Mouse (Mus musculus): ENCODE measurements around the gene Npcd. TPM values are rescaled to one million over a fixed set of nuclear protein-coding genes. Genes with fewer than 3 reads are reported as not detected.

The Npcd gene
- 3.2 TPM for polyA plus RNA-seq (2012; fragmentation: generic; extraction: Trizol)

- H3K4me2 ChIP-seq (ENCODE audit: low read depth) = peak within 1 kb of the TSS; percentile 83
- no peaks in the 10 kb centered on the region for H3K27me3 ChIP-seq (ENCODE audit: control insufficient read depth, insufficient read depth, insufficient read length)
- peak within 1 kb of the TSS; percentile 74 for H3K4me3 ChIP-seq
- H3ac ChIP-seq (ENCODE audit: control insufficient read depth, insufficient read length) = peak within 1 kb of the TSS; percentile 63
- peaks cover 15% of the 10 kb centered on the region for H3K79me2 ChIP-seq (ENCODE audit: control insufficient read depth, insufficient read depth)
- TF ChIP-seq POLR2A (IDR thresholded peaks at IDR 0.05; ENCODE audit: insufficient read length, low read depth) (peak; percentile 90), MYOD1 (IDR thresholded peaks at IDR 0.05; ENCODE audit: control insufficient read depth in 1 of 3, insufficient read length in 2 of 3, low read depth in 2 of 3) (peak in 1 of 3 experiments; percentile 43), CEBPB (IDR thresholded peaks at IDR 0.05; ENCODE audit: insufficient read depth, poor library complexity, severe bottlenecking) (no peak), REST (IDR thresholded peaks at IDR 0.05; ENCODE audit: insufficient read depth, insufficient read length) (no peak), MYOG (IDR thresholded peaks at IDR 0.05; ENCODE audit: control insufficient read depth in 1 of 3, insufficient read depth in 1 of 3, insufficient read length in 2 of 3, low read depth in 2 of 3) (peak in 1 of 3 experiments; percentile 25), SRF (IDR thresholded peaks at IDR 0.05; ENCODE audit: control insufficient read depth, insufficient read length, low read depth) (no peak), E2F4 (IDR thresholded peaks at IDR 0.05; ENCODE audit: insufficient read depth) (no peak), USF1 (IDR thresholded peaks at IDR 0.05; ENCODE audit: low read depth) (peak; percentile 92), TCF12 (IDR thresholded peaks at IDR 0.05; ENCODE audit: insufficient read depth, poor library complexity, severe bottlenecking) (no peak), TCF3 (IDR thresholded peaks at IDR 0.05; ENCODE audit: insufficient read length, low read depth) (no peak), MAX (IDR thresholded peaks at IDR 0.05; ENCODE audit: low read depth) (no peak), POLR2AphosphoS2 (IDR thresholded peaks at IDR 0.05; ENCODE audit: insufficient read length, low read depth) (peak; percentile 86)
- H3K36me3 ChIP-seq (ENCODE audit: control insufficient read depth, insufficient read depth) = no peaks in the 10 kb centered on the region
These were observed at the start of gene Npcd, which contains the start of gene Cbx6 for GRCm38 (mm10) chr15:79834130-79834880. Gene Npcd (minus strand): TSS chr15:79834237. Gene Cbx6 (minus strand): TSS chr15:79834688.

- TF ChIP-seq E2F4 (IDR thresholded peaks at IDR 0.05; ENCODE audit: insufficient read depth) = no peak
- TF ChIP-seq MAX (IDR thresholded peaks at IDR 0.05; ENCODE audit: low read depth) = no peak
- peak in 1 of 3 experiments; percentile 23 for TF ChIP-seq MYOD1 (IDR thresholded peaks at IDR 0.05; ENCODE audit: control insufficient read depth in 1 of 3, insufficient read length in 2 of 3, low read depth in 2 of 3)
- TF ChIP-seq POLR2AphosphoS2 (IDR thresholded peaks at IDR 0.05; ENCODE audit: insufficient read length, low read depth) = peak; percentile 21
- peak; percentile 75 for TF ChIP-seq POLR2A (IDR thresholded peaks at IDR 0.05; ENCODE audit: insufficient read length, low read depth)
- no peaks in the 10 kb centered on the region for H3K27me3 ChIP-seq (ENCODE audit: control insufficient read depth, insufficient read depth, insufficient read length)
- no peaks in the 10 kb centered on the region for H3K36me3 ChIP-seq (ENCODE audit: control insufficient read depth, insufficient read depth)
These were observed 49.4 kb upstream of the Npcd start for GRCm38 (mm10) chr15:79883352-79883822.

GRCm38 (mm10) chr15:79882623-79883267 lies 48.7 kb upstream of the Npcd start:
- Histone ChIP-seq H3K4me2 (ENCODE audit: low read depth) (peak overlapping the region; percentile 90), H3K4me3 (peak overlapping the region; percentile 33)
- no peak for TF ChIP-seq CEBPB (IDR thresholded peaks at IDR 0.05; ENCODE audit: insufficient read depth, poor library complexity, severe bottlenecking)
- no peak for TF ChIP-seq TCF3 (IDR thresholded peaks at IDR 0.05; ENCODE audit: insufficient read length, low read depth)
- no peak for TF ChIP-seq TCF12 (IDR thresholded peaks at IDR 0.05; ENCODE audit: insufficient read depth, poor library complexity, severe bottlenecking)
- no peak for TF ChIP-seq SRF (IDR thresholded peaks at IDR 0.05; ENCODE audit: control insufficient read depth, insufficient read length, low read depth)
- no peak for TF ChIP-seq USF1 (IDR thresholded peaks at IDR 0.05; ENCODE audit: low read depth)
- TF ChIP-seq MYOD1 (IDR thresholded peaks at IDR 0.05; ENCODE audit: control insufficient read depth in 1 of 3, insufficient read length in 2 of 3, low read depth in 2 of 3) = no peak
- TF ChIP-seq MAX (IDR thresholded peaks at IDR 0.05; ENCODE audit: low read depth) = no peak
- no peak for TF ChIP-seq POLR2AphosphoS2 (IDR thresholded peaks at IDR 0.05; ENCODE audit: insufficient read length, low read depth)
- no peak for TF ChIP-seq POLR2A (IDR thresholded peaks at IDR 0.05; ENCODE audit: insufficient read length, low read depth)
- TF ChIP-seq MYOG (IDR thresholded peaks at IDR 0.05; ENCODE audit: control insufficient read depth in 1 of 3, insufficient read depth in 1 of 3, insufficient read length in 2 of 3, low read depth in 2 of 3) = no peak
- no peak for TF ChIP-seq REST (IDR thresholded peaks at IDR 0.05; ENCODE audit: insufficient read depth, insufficient read length)
- no peak for TF ChIP-seq E2F4 (IDR thresholded peaks at IDR 0.05; ENCODE audit: insufficient read depth)

More at GRCm38 (mm10) chr15:79883352-79883822, 49.4 kb upstream of the Npcd start:
- Histone ChIP-seq H3ac (ENCODE audit: control insufficient read depth, insufficient read length) (no peak overlapping the region), H3K4me3 (peak overlapping the region; percentile 33), H3K4me2 (ENCODE audit: low read depth) (peak overlapping the region; percentile 90), H3K79me2 (ENCODE audit: control insufficient read depth, insufficient read depth) (no peaks in the 10 kb centered on the region)

GRCm38 (mm10) chr15:79880477-79880876 lies 46.4 kb upstream of the Npcd start:
- H3K4me3 ChIP-seq = no peak overlapping the region
- H3K27me3 ChIP-seq (ENCODE audit: control insufficient read depth, insufficient read depth, insufficient read length) = no peaks in the 10 kb centered on the region
- H3K79me2 ChIP-seq (ENCODE audit: control insufficient read depth, insufficient read depth) = no peaks in the 10 kb centered on the region
- TF ChIP-seq MYOG (IDR thresholded peaks at IDR 0.05; ENCODE audit: control insufficient read depth in 1 of 3, insufficient read depth in 1 of 3, insufficient read length in 2 of 3, low read depth in 2 of 3) = peak in 2 of 3 experiments; percentile 19 to 39
- peak; percentile 61 for TF ChIP-seq TCF12 (IDR thresholded peaks at IDR 0.05; ENCODE audit: insufficient read depth, poor library complexity, severe bottlenecking)
- TF ChIP-seq POLR2AphosphoS2 (IDR thresholded peaks at IDR 0.05; ENCODE audit: insufficient read length, low read depth) = no peak
- no peak for TF ChIP-seq POLR2A (IDR thresholded peaks at IDR 0.05; ENCODE audit: insufficient read length, low read depth)
- TF ChIP-seq SRF (IDR thresholded peaks at IDR 0.05; ENCODE audit: control insufficient read depth, insufficient read length, low read depth) = no peak
- TF ChIP-seq E2F4 (IDR thresholded peaks at IDR 0.05; ENCODE audit: insufficient read depth) = no peak
- TF ChIP-seq CEBPB (IDR thresholded peaks at IDR 0.05; ENCODE audit: insufficient read depth, poor library complexity, severe bottlenecking) = no peak
- TF ChIP-seq USF1 (IDR thresholded peaks at IDR 0.05; ENCODE audit: low read depth) = no peak
- peak; percentile 89 to 95 (median 90) for TF ChIP-seq MYOD1 (IDR thresholded peaks at IDR 0.05; ENCODE audit: control insufficient read depth in 1 of 3, insufficient read length in 2 of 3, low read depth in 2 of 3)
- TF ChIP-seq REST (IDR thresholded peaks at IDR 0.05; ENCODE audit: insufficient read depth, insufficient read length) = no peak
- no peak for TF ChIP-seq MAX (IDR thresholded peaks at IDR 0.05; ENCODE audit: low read depth)
- peak; percentile 42 for TF ChIP-seq TCF3 (IDR thresholded peaks at IDR 0.05; ENCODE audit: insufficient read length, low read depth)
- H3K4me2 ChIP-seq (ENCODE audit: low read depth) = no peak overlapping the region
- no peak overlapping the region for H3ac ChIP-seq (ENCODE audit: control insufficient read depth, insufficient read length)
- no peaks in the 10 kb centered on the region for H3K36me3 ChIP-seq (ENCODE audit: control insufficient read depth, insufficient read depth)

More at GRCm38 (mm10) chr15:79882623-79883267, 48.7 kb upstream of the Npcd start:
- no peaks in the 10 kb centered on the region for H3K36me3 ChIP-seq (ENCODE audit: control insufficient read depth, insufficient read depth)
- no peak overlapping the region for H3ac ChIP-seq (ENCODE audit: control insufficient read depth, insufficient read length)
- H3K79me2 ChIP-seq (ENCODE audit: control insufficient read depth, insufficient read depth) = no peaks in the 10 kb centered on the region
- no peaks in the 10 kb centered on the region for H3K27me3 ChIP-seq (ENCODE audit: control insufficient read depth, insufficient read depth, insufficient read length)

Data from myocyte (in vitro differentiated cells).